Mouse (Mus musculus): Measurements from ENCODE around the gene Bcl10.
"Not testable (repeated sequence)": the region's sequence is repeated elsewhere in the genome, so short reads cannot be mapped to it uniquely, and the experiment has no call there.

Bcl10 gene

DNA sequence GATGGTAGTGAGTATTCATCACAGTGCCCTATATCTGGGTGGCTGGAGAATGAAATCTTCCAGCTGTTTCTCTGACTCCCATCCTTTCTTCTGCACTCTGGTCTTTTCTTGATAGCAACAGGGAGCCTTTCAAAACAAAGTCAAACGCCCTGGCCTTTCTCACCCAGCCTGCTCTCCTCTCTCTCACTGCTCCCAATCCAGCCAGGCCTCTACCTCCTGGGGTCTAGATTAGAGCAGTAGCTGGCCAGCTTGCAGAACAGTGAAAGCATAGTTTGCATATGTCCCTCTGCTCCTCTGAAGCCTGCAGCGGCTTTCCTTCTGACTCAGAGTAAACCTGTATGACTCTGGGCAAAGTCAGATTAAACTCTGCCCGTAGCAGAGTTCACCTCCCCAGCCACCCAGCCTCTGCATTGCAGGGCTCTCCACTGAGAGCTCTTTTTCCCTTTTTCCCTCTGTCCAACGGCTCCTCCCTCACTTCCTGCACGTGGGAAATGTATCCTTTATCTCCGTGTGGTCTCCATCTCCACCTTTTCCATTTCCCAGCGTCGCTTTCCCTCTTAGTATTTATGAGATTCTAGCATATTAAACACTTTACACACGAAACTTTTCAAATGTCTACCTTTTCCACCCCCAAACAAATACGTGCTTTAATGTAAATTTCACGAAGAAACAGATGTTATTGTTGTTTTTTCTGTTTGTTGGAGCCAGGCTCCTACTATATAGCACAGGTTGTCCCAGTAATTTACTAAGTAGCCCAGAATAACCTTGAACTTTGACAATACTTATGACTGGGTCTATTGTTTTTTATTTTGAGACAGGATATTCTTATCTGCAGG lies at the start of gene Bcl10:
Gene Bcl10, plus strand, starts transcription at position 786 of the 836 bp plus-strand sequence.
- no peak for DNase-seq (ENCODE audit: low read depth, low spot score)

DNA sequence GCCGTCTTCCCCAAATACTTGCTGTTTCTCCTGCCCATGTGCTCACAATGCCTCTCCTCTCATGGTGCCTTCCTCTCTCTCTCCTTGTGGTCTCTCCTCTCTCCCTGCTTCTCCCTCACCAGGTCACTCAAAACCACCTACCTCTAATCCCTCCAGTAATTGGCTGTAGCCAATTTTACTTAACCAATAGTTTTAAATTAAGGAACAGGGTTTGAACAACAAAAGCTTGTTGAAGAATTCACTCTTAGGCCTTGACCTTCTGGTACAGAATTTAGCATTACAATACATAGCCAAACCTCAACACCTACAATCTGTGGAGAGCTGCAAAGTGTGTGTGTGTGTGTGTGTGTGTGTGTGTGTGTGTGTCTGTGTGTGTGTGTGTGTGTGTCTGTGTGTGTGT lies 49.3 kb upstream of the Bcl10 start:
- peak; percentile 64 for DNase-seq (ENCODE audit: low read depth, low spot score)

DNA sequence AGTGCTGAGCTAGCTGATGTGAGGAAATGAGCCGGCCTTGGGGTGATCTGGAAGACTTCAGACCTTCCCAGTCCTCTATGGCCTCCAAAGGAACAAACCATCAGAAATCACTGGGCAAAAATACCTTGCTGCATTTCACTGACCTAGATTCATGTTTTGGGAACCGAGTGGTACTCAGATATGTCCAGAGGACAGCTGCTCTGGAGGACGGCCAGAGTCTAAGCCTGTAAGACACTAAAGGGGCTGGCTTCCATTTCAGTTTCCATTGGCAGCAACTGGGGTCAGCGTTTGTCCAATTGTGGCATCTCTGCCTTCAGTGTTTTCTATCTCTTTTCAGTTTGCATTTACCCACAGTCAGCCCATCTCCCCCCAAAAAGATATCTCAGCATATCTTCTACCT lies 48.5 kb upstream of the Bcl10 start:
- no peak for DNase-seq (ENCODE audit: low read depth, low spot score)

DNA sequence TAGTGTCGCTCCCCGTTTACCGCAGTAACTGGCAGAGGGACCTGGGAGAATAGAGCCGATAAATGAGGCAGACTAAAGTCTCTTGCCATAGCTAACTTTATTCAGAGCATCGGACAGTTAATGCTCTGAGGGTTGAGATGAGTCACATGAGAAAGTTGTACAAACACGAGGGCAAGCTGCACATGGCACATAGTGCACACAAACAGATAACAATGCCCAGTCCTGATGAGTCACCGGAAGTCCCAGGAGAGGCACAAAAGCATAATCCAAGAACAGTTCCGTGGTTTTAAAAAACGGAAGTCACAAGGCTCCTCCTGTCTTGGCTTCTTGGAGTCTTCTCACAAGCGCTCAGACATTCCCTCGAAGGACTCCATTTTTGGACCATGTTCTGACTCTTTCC lies 46.5 kb upstream of the Bcl10 start:
- DNase-seq (ENCODE audit: low read depth, low spot score) = no peak

DNA sequence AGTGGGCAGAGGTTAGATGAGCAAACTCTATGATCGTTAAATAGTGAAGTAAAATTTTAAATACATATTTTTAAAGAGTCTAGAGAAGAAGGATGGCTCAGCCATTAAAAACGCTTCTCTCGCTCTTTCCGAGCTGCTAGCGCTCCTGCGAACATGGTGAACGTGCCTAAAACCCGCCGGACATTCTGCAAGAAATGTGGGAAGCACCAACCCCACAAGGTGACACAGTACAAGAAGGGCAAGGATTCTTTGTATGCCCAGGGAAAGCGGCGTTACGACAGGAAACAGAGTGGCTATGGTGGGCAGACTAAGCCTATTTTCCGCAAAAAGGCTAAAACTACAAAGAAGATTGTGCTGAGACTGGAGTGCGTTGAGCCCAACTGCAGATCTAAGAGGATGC lies 43.7 kb upstream of the Bcl10 start:
- not testable (repeated sequence) for DNase-seq (ENCODE audit: low read depth, low spot score)

DNA sequence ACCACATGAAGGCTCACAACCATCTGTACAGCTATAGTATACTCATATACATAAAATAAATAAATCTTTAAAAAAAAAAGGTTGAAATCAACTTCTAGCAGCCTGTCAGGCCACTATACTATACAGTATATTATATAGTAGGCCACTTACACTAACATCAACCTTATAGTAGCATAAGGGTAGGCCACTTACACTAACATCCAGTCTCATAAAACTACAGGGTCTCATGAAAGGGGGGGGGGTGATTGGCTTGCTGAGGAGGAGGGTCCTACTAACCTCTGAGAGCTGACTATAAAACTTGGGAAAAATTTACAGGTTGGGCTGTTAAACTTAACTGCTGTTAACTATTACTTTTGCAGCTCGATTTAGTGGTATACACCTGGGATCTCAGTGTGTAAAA lies 42.3 kb upstream of the Bcl10 start:
- no peak for DNase-seq (ENCODE audit: low read depth, low spot score)

DNA sequence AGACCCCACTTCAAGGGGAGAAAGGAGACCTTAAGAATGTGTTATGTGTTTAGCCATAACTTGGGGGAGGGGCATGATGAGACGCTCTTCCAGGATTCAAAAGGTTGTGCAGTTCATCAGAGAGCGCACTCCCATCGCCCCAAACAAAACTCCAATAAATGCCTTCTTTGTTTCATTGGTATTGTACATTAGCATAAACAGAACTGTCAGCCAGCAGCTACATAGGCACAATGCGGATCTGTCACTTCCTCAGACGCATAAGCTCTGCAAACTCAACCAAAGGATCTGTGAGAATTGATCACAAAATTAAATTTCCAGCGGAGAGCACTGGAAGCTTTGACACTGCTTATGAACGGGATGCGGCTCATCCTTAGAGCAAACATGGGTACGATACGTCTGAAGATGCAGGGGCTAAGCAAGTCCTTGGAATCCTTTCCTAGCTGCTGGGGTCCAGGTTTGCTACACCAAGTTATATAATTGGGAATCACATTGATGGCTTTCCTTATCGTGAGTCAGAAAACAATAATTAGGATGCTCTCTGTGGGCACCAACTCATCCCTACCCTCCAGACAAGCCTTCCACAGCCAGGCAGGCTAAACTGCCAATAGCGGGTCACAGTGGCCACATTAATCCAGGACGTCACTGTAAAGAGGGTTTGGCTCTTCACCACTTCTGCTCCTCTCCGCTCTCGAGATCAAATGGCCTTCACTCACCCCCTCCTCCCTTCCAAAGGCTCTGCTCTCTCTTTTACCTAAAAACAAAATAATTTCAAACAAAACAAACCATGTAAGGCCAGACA lies 40.3 kb upstream of the Bcl10 start:
- DNase-seq (ENCODE audit: low read depth, low spot score) = no peak

DNA sequence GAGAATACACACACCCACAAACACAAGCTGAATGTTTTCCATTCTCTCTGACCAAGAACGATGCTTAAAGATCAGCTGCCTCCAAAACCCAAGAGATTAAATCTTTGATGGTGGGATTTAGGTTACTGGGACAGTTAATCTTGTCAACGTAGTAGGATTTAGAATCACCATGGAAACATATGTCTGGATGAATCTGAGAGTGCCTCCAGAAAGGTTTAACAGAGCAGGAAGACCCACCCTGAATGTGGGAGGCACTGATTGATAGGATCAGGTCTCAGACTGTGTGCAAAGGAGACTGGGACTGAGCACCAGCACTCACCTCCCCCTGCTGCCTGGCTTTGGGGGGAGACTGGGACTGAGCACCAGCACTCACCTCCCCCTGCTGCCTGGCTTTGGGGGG lies 39.4 kb upstream of the Bcl10 start:
- DNase-seq (ENCODE audit: low read depth, low spot score) = no peak

DNA sequence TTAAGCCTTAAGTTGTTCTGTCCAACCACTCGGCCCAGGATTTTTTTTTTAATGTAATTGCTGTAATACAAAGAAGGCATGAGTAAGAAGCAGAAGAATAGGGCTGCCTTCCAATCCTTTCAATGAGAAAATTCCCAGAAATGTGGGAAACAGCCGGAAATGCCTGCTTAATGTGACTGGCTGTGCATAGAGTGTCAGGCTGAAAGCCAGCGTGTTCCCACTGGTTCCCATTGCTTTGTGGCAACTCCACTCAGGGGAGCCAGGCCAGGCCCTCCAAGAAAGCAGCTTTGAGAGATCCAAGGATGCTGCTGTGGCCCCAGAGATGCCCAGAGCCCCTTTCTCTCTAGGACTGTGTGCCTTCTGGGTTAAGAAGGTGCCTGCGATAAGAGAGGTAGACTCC lies 37.2 kb upstream of the Bcl10 start:
- DNase-seq (ENCODE audit: low read depth, low spot score) = no peak

DNA sequence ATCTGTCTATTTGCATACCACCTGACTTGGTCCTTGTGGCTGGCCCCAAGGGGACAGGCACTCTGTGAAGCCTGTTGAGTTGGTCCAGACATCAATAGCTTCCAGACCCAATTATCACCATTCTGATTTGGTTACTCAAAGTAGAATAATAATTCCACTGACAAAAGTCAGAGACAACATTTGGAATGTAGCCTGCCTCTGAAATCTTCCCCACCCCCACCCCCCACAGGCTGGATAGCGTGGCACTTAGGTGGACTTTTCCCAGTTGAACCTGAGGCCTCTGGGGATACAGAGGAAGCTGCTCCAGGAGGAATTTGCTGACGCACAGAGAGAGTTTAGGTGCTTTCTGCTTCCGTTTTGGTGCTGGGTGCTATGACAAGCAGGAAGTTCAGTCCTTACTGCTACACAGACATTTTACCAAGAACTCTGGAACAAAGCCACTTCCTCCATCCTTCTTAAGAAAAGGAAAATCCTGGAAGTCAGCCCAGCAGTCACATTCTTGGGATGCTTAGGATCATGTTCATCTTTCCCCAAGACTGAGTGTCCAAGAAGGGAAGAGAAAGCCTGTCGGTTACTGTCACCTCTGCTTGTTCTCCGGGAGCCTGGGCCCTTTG lies 36.6 kb upstream of the Bcl10 start:
- no peak for DNase-seq (ENCODE audit: low read depth, low spot score)

DNA sequence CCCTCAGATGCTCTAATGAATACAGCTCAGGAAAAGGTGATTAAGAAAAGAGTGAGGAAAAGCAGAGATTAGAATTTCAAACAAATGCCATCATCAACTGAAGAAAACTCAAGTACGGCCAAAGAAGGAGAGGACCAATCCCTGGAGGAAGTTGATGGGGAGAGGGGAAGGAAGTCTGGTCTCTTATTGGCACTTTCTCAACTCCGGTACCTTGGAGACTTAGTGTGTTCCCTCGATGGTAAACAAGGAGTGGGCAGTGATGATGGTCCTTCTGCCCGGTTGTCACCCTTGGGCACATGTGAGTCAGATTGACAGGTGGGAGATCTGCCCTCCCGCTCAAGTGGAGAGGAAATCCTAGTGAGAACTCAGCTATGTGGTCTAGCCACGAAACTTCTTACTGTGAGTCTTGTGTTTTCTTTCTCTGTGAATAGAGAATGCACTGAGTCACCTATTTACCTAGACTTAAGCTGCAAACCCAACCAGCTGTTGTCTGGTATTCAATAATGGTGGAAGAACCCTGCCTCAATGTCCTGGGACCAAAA lies 35.1 kb upstream of the Bcl10 start:
- no peak for DNase-seq (ENCODE audit: low read depth, low spot score)

DNA sequence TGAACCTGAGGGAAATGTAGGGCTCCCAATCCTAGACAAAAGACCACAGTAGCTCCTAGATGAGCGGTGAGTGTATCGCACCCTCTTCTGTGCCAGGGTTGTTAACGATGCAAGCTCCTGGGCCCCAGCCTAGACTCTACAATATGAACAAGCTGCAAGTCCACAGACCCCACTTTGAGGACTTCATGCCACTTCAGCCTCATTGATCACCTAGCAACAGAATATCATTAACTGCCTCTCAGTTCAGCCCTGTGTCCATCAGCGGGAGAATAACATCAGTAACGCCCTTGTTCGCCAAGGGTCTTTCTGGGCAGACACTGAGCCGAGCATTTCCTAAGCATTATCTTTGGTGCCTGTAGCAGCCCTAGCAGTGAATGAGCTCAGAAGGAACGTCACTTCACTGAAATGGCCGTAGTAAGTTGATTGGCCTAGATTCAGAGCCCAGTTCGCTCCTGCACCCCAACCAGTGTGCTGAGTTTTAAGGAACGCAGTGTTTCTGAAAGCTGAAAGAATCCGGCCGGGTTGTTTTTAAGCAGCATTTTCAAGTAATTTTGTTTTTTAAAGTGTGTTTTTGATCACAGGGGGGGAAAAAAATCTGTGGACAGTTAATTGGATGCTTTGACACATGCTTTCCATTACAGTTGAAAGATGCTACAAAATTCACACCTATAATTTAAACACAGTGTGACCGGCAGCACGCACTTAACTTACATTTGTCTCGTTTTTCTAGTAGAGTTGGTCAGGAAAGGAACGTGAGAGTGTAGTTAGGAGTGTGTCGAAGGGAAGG lies 32.1 kb upstream of the Bcl10 start:
- DNase-seq (ENCODE audit: low read depth, low spot score) = no peak

DNA sequence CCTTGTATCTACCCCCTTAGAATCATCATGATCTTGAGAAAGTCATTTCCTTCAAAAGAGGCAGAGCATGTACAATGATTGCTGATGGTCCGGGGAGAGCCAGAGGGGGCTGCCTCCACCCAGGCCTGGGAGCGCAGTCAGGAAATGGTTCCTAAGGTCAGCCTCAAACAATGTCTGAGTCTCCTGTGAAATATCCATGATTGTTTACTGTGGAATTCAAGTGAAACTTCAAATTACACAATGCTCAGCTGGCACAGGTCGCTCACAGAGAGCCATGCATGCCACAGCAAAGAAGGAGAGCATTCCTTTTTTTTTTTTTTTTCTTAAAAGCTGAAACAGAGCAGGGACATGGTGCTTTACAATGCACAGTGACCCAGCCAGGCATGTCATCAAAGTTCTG lies 30.2 kb upstream of the Bcl10 start:
- DNase-seq (ENCODE audit: low read depth, low spot score) = no peak

DNA sequence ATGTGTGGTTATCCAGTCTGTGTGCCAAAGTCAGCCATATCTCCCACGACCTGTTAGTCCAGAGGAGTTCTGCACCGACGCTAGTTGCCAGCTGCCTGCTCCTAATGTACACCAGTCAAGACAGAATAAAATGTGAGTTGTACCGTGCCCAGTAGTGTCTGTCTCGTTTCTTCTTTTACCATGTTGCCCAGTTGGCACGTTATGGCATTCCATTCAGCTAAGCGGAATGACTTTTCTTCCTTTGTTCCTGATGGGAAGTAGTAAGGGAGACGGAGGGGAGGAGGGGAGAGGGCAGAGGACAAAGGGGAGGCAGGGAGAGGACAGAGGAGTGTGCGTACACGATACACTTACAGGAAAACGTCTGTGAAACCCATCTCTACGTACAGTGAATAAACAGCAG lies 28.5 kb upstream of the Bcl10 start:
- no peak for DNase-seq (ENCODE audit: low read depth, low spot score)

DNA sequence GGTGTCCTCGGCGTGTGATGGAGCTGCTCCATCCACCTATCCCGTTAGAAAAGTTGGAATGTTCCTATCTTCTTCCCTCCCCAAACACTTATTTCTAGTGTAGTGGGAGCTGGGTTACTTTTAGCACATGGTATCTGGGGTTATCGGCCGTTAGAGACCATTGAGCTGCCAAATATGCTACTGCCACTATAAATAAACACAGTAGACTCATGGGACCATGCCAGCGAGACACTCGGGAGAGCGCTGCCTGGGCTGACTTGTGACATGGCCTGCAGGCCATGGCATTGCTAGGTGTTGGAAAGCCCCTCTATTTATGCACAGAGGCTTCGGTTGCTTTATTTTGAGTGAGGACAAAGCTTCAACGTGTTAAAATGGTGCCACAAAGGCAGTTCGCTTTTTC lies 24.9 kb upstream of the Bcl10 start:
- DNase-seq (ENCODE audit: low read depth, low spot score) = no peak

DNA sequence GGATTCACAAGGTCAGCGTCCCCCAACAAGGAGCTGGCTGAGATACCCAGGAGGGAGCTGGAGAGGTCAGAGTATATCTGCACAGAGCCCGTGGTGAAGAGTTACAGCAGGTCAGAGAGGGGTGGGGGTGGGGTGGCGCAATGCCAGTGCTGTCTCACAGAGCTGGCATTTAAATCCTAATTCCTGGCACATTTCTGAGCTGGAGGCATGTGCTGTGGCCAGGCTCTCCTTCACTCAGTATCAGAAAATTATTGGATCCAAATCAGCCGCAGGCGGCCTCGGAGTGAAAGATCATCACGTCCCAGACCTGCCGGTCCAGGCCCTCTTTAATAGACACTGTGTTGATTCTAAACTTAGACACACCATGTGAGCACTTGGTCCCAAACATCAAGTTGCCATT lies 22.8 kb upstream of the Bcl10 start:
- no peak for DNase-seq (ENCODE audit: low read depth, low spot score)

DNA sequence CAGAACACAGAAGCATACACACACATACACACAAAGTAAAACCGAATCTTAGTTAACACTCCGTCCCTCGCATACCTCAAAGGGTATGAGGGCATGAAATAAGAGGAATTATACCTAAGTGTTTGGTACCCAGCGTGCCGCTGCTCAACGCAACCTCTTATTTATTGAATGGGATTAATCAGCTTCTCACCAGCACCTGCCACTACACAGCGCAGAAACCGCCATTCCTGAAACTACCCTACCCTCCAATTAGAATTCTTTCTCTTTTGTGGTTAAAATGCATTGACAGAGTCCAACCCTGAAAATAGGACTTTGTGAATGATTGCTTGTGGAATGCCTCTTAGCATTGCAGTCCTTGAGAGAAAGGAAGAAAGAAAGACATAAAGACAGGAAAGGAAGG lies 19.1 kb upstream of the Bcl10 start:
- DNase-seq (ENCODE audit: low read depth, low spot score) = no peak

DNA sequence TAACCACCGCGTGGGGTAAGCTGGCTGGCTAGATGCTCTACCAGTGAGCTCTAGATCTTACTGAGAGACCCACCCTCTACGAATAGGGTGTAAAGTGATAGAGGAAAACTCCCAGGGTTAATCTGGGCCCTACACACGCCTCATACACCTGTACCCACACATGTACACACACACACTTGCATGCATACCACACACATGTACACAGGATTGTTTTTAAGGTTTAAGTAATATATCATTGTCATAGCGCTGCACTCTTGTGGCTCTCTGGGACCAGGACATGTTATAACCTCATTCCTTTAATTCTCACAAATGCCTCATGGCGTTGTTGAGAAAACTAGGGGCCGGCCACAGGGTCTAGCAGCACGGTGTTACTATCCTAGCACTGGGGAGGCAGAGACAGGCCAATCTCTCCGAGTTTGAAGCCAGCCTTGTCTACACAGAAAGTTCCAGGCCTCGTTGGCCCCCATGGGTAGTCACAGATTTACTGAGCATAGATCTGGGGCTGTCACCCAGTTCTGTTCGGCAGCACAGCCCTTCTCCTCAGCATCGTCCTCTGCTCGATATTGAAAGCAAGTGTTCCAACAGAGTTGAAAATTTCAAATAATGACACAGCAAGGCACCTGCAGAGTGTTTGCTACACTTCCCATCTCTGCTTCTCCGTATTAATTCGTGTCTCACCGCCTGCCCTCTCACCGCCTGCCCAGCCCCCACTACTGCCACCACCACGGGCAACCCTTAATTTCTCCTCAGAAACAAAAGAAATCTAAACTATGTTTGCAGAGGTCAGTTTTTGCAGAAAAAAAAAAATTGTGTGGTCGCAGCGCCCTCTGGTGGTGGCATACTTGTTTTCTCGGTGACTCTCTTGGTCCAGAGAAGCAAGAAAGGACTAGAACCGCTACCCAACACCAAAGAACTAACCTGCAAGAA lies 17.5 kb upstream of the Bcl10 start:
- peak; percentile 51 for DNase-seq (ENCODE audit: low read depth, low spot score)

DNA sequence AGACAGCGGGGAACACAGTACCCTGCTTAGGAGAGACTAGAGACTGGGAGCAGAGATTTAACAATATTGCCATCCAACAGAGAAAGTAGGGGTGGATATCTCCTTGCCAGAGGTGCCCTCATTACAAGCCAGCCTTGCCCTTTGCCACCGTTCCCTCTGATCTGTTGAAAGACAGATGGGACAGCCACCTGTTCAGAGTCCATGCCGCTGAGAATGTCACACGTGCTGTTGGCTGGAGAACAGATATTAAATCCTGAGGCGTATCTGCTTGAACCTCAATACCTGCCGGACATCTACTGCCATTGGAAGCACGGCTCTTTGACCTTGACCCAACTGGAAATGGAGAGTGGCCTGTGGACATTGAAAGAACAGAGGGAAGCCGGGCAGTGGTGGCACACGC lies 16.0 kb upstream of the Bcl10 start:
- no peak for DNase-seq (ENCODE audit: low read depth, low spot score)

DNA sequence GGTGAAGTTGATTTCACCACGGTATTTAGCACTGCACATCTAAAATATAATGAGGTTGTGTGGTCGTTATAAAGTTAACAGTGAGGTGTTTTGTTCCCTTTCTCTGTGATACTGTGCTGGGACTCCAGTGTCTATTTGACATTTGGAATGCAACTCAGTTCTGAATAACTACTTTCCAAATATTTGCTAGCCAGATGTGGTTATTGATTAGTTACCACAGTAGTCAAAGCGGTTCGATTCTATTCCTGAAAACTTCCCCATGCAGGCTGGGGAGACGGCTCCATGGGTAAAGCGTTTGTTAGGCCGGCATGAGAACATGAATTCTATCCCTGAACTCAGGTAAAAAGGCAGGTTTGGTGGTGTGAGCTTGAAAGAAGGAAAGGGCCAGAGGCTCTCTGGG lies 10.1 kb upstream of the Bcl10 start:
- no peak for DNase-seq (ENCODE audit: low read depth, low spot score)
